Mouse (Mus musculus) liver, postnatal 0 days (tissue): ENCODE data around the gene Gulp1. TPM values are rescaled to one million over a fixed set of nuclear protein-coding genes. Genes with fewer than 3 reads are reported as not detected.

ENCODE experiments used
- ATAC-seq: fragments of 200-750 bp; cut with Nextera tagmentation; 2 replicates; pipeline ENCODE4 v1.8.0; 2017; ENCODE audit warnings: mild to moderate bottlenecking, moderate library complexity
- DNase-seq: peaks from one replicate; pipeline ENCODE4 v3.0.0-alpha.2; 2016
- H3K27ac ChIP-seq: fragments of 300-500 bp; sonication (generic); 2 replicates; pipeline ENCODE4 v1.5.1; 2014; ENCODE audit warnings: antibody characterized with exemption, moderate library complexity, mild to moderate bottlenecking, low read depth
- H3K27me3 ChIP-seq: fragments of 300-500 bp; sonication (generic); 2 replicates; pipeline ENCODE4 v1.6.1; 2014; ENCODE audit warnings: low read length, control low read depth, mixed read lengths; ENCODE audit not compliant: insufficient read depth
- H3K36me3 ChIP-seq: fragments of 300-500 bp; sonication (generic); replicated peaks from 2 replicates; pipeline ENCODE4 v1.6.1; 2014; ENCODE audit warnings: mild to moderate bottlenecking, control low read depth, low read length, moderate library complexity, mixed read lengths; ENCODE audit not compliant: insufficient read depth
- H3K4me1 ChIP-seq: fragments of 300-500 bp; sonication (generic); 2 replicates; pipeline ENCODE4 v1.6.1; 2014; ENCODE audit warnings: antibody characterized with exemption, mild to moderate bottlenecking, control low read depth; ENCODE audit not compliant: insufficient read depth
- H3K4me2 ChIP-seq: fragments of 300-500 bp; sonication (generic); 2 replicates; pipeline ENCODE4 v1.6.1; 2014; ENCODE audit warnings: low read depth, mild to moderate bottlenecking, low read length, moderate library complexity, mixed read lengths
- H3K4me3 ChIP-seq: fragments of 300-500 bp; sonication (generic); 2 replicates; pipeline ENCODE4 v1.5.1; 2014; ENCODE audit warnings: low read depth, low read length
- H3K9ac ChIP-seq: fragments of 300-500 bp; sonication (generic); replicated peaks from 2 replicates; pipeline ENCODE4 v1.6.1; 2014; ENCODE audit warnings: mild to moderate bottlenecking, moderate library complexity
- H3K9me3 ChIP-seq: fragments of 300-500 bp; sonication (generic); 2 replicates; pipeline ENCODE4 v1.6.1; 2016; ENCODE audit warnings: mild to moderate bottlenecking, control low read depth, low read length, mixed read lengths
- CTCF ChIP-seq: sonication (generic); IDR thresholded peaks from 2 replicates; pipeline ENCODE4 v1.5.1; 2016; ENCODE audit warnings: antibody characterized with exemption, low read depth
- EP300 ChIP-seq: IDR thresholded peaks from 2 replicates; pipeline ENCODE4 v1.6.1; 2016; ENCODE audit warnings: antibody characterized with exemption, low read depth, mild to moderate bottlenecking
- WGBS: fragments of 180-500 bp; shearing (Covaris S2); extraction: QIAGEN DNeasy Blood & Tissue Kit; methylation state at CpG from one replicate; pipeline ENCODE4 v1.1.7; 2014; ENCODE audit not compliant: insufficient replicate concordance; 5-methylcytosine and 5-hydroxymethylcytosine counted together
- polyA plus RNA-seq: library from polyadenylated mRNA; unstranded; fragments of >200 nt; fragmentation: Nextera tagmentation; extraction: Ambion mirVana; gene quantifications from 2 replicates; pipeline ENCODE4 v1.2.1, GENCODE M21; 2015

Gene Gulp1
- polyA plus RNA-seq, 1 experiment from 2014 or later: 0.51 TPM

GRCm38 (mm10) chr1:44568296-44568695, 17.0 kb downstream of the Gulp1 start:
- H3K4me1 ChIP-seq: no peaks in the 10 kb centered on the region
- H3K27ac ChIP-seq: no peak overlapping the region
- H3K4me3 ChIP-seq: no peak overlapping the region
- WGBS: 84% methylated on average over 2 of the region's 2 CpGs
- no peaks in the 10 kb centered on the region for H3K36me3 ChIP-seq
- H3K9ac ChIP-seq: no peak overlapping the region
- TF ChIP-seq CTCF (no peak), EP300 (no peak)
- H3K27me3 ChIP-seq: no peaks in the 10 kb centered on the region
- no peaks in the 10 kb centered on the region for H3K9me3 ChIP-seq
- DNase-seq (no peak), ATAC-seq (no peak)
- H3K4me2 ChIP-seq: no peak overlapping the region

- Histone ChIP-seq H3K9me3 (no peaks in the 10 kb centered on the region), H3K27ac (no peak overlapping the region), H3K4me3 (no peak overlapping the region), H3K36me3 (no peaks in the 10 kb centered on the region), H3K4me2 (no peak overlapping the region), H3K4me1 (no peaks in the 10 kb centered on the region), H3K9ac (no peak overlapping the region), H3K27me3 (no peaks in the 10 kb centered on the region)
- ATAC-seq: no peak
- TF ChIP-seq CTCF (no peak), EP300 (no peak)
- no peak for DNase-seq
- WGBS: 71% methylated on average over 1 of the region's 1 CpGs
Observed at GRCm38 (mm10) chr1:44576001-44576400, 24.7 kb downstream of the Gulp1 start.

GRCm38 (mm10) chr1:44576610-44577009, 25.3 kb downstream of the Gulp1 start:
- no peak for ATAC-seq
- Histone ChIP-seq H3K9ac (no peak overlapping the region), H3K4me2 (no peak overlapping the region), H3K27ac (no peak overlapping the region), H3K27me3 (no peaks in the 10 kb centered on the region), H3K4me3 (no peak overlapping the region), H3K36me3 (no peaks in the 10 kb centered on the region), H3K9me3 (no peaks in the 10 kb centered on the region), H3K4me1 (no peaks in the 10 kb centered on the region)
- DNase-seq: no peak
- WGBS: 54% methylated on average over 2 of the region's 2 CpGs
- TF ChIP-seq EP300 (no peak), CTCF (no peak)

GRCm38 (mm10) chr1:44580390-44580789, 29.1 kb downstream of the Gulp1 start:
- ATAC-seq (no peak), DNase-seq (no peak)
- no peaks in the 10 kb centered on the region for H3K36me3 ChIP-seq
- H3K4me2 ChIP-seq: no peak overlapping the region
- no peak for TF ChIP-seq CTCF
- no peak for TF ChIP-seq EP300
- H3K4me3 ChIP-seq: no peak overlapping the region
- WGBS: 76% methylated on average over 3 of the region's 3 CpGs
- no peak overlapping the region for H3K27ac ChIP-seq
- H3K4me1 ChIP-seq: no peaks in the 10 kb centered on the region
- H3K9ac ChIP-seq: no peak overlapping the region
- H3K27me3 ChIP-seq: no peaks in the 10 kb centered on the region
- no peaks in the 10 kb centered on the region for H3K9me3 ChIP-seq

- no peak for TF ChIP-seq CTCF
- no peak for TF ChIP-seq EP300
- H3K9ac ChIP-seq: no peak overlapping the region
- 7% methylated on average over 3 of the region's 3 CpGs for WGBS
- H3K4me3 ChIP-seq: no peak overlapping the region
- no peaks in the 10 kb centered on the region for H3K27me3 ChIP-seq
- DNase-seq (peak; percentile 12), ATAC-seq (peak; percentile 40; the same call in 1 of the 2 replicates)
- no peak overlapping the region for H3K4me2 ChIP-seq
- no peaks in the 10 kb centered on the region for H3K9me3 ChIP-seq
- no peak overlapping the region for H3K27ac ChIP-seq
- H3K36me3 ChIP-seq: no peaks in the 10 kb centered on the region
- no peaks in the 10 kb centered on the region for H3K4me1 ChIP-seq
Observed at GRCm38 (mm10) chr1:44584886-44585385, 33.6 kb downstream of the Gulp1 start.

GRCm38 (mm10) chr1:44591742-44592141, 40.4 kb downstream of the Gulp1 start:
- DNase-seq: no peak
- no peaks in the 10 kb centered on the region for H3K9me3 ChIP-seq
- TF ChIP-seq CTCF (no peak), EP300 (no peak)
- no peak overlapping the region for H3K4me2 ChIP-seq
- H3K9ac ChIP-seq: no peak overlapping the region
- no peaks in the 10 kb centered on the region for H3K36me3 ChIP-seq
- no peak for ATAC-seq
- no peaks in the 10 kb centered on the region for H3K4me1 ChIP-seq
- no peaks in the 10 kb centered on the region for H3K27me3 ChIP-seq
- H3K27ac ChIP-seq: no peak overlapping the region
- WGBS: 52% methylated on average over 3 of the region's 3 CpGs
- no peak overlapping the region for H3K4me3 ChIP-seq

GRCm38 (mm10) chr1:44593109-44593508, 41.8 kb downstream of the Gulp1 start:
- H3K36me3 ChIP-seq: no peaks in the 10 kb centered on the region
- DNase-seq (no peak), ATAC-seq (no peak)
- WGBS: 69% methylated on average over 1 of the region's 1 CpGs
- H3K9ac ChIP-seq: no peak overlapping the region
- H3K4me3 ChIP-seq: no peak overlapping the region
- no peaks in the 10 kb centered on the region for H3K4me1 ChIP-seq
- H3K27ac ChIP-seq: no peak overlapping the region
- H3K27me3 ChIP-seq: no peaks in the 10 kb centered on the region
- H3K4me2 ChIP-seq: no peak overlapping the region
- TF ChIP-seq CTCF: no peak
- no peak for TF ChIP-seq EP300
- H3K9me3 ChIP-seq: no peaks in the 10 kb centered on the region
